Mouse (Mus musculus) adrenal gland, postnatal 0 days (tissue): Measurements from ENCODE around the gene Oog1. TPM values are rescaled to one million over a fixed set of nuclear protein-coding genes. Genes with fewer than 3 reads are reported as not detected.

ENCODE experiments used
- polyA plus RNA-seq: library from polyadenylated mRNA; unstranded; fragments of >200 nt; fragmentation: Nextera tagmentation; extraction: Ambion mirVana; gene quantifications from 2 replicates; pipeline ENCODE4 v1.2.1, GENCODE M21; 2015

Gene Oog1
- polyA plus RNA-seq, result 0.22 and 0.33 TPM in 2 replicates

DNA sequence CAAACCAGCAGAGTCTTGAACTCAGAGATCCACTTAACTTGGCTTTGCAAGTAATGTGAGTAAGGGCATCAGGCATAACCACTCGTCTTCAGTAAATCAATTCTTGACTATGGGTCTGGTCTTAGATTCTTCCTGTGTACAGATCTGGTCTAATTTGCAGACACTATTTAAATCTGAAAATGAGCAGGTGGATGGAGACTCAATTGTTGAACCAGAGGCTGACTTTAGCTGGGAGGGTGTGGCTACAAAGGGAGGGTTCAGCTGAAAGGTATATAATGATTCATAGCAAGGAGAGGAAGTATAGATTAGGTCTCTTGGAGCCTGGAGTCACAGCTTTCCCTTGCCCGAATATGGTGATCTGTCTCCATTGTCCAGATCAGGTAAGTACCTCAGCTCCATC lies at the start of gene Oog1:
Oog1 (plus strand) TSS at position 301 of the 400 bp plus-strand sequence.

DNA sequence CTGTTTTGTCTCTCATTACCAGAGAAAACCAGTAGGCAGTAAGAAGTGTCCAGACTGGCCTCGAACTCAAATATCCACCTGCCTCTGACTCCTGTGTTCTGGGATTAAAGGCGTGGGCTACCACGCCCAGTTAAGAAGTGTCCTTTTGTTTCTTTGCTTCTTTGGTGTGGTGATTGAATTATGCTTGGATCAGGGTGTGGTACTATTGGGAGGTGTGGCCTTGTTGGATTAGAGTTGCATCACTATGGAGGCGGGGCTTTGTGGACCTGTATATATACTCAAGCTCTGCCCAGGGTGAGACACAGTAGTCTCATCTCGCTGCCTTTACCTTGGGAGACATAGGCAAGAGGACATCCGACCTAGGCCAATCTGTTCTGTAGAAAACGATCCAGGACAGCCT lies 16.1 kb downstream of the Oog1 start, which contains the start of gene Gm4027:
Gm4027 (plus strand) TSS at position 301 of the 400 bp plus-strand sequence.

DNA sequence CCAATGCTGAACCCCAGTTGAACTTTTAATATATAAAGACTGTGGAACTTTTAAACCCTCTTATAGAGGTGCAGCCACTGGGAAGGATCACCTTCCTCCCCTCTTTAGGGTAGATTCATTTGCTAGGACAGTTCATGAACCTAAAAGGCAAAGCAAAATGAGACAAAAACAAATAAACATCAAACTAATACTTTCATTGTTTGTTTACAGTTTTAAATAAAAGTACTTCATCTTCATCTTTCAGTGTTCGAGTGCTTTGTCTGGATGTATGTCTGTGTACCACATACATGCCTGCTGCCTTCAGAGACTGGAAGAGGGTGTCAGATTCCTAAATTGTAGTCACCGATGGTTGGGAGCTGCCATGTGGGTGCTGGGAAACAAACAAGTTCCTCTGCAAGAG lies 42.0 kb downstream of the Oog1 start, which contains the start of gene Gm16381:
Gm16381 (minus strand) TSS at position 101 of the 400 bp plus-strand sequence.

Other genes with a start within 250 kb of the Oog1 start
- 122 and 210 TPM in 2 replicates for gene Sptlc2, start 214.3 kb upstream of the Oog1 start, polyA plus RNA-seq
- gene Slirp, start 158.8 kb upstream of the Oog1 start, polyA plus RNA-seq, result 540 and 1,068 TPM in 2 replicates
- 15.7 and 29.8 TPM in 2 replicates for gene Alkbh1, start 158.7 kb upstream of the Oog1 start, polyA plus RNA-seq
- 83.3 and 108 TPM in 2 replicates for gene Snw1, start 130.4 kb upstream of the Oog1 start, polyA plus RNA-seq
- not detected in 2 replicates for gene Gm5788, start 108.0 kb upstream of the Oog1 start, polyA plus RNA-seq
- gene Gm8300, start 88.4 kb upstream of the Oog1 start, polyA plus RNA-seq, result not detected in 2 replicates
- not detected in 2 replicates for gene Gm4027, start 16.2 kb downstream of the Oog1 start, polyA plus RNA-seq
- not detected in 2 replicates for gene Gm16381, start 41.9 kb downstream of the Oog1 start, polyA plus RNA-seq
- not detected in 2 replicates for gene Gm21319, start 173.1 kb downstream of the Oog1 start, polyA plus RNA-seq
- not detected in 2 replicates for gene Gm21936, start 192.8 kb downstream of the Oog1 start, polyA plus RNA-seq
- not detected in 2 replicates for gene BB287469, start 213.9 kb downstream of the Oog1 start, polyA plus RNA-seq
- gene Gm2001, start 239.7 kb downstream of the Oog1 start, polyA plus RNA-seq, result not detected in 2 replicates